Mouse (Mus musculus) spleen, adult 2 months (tissue): ENCODE results near the gene Gnat2. TPM values are rescaled to one million over a fixed set of nuclear protein-coding genes. Genes with fewer than 3 reads are reported as not detected.

ENCODE experiments used
- DNase-seq, 2 experiments: peaks; one replicate each; pipeline versions ENCODE4 v3.0.0 to v3.0.0-alpha.2; 2012 to 2021; ENCODE audit warnings: low spot score in 2 of 2, low read depth in 1 of 2
- H3K27ac ChIP-seq: fragments of 200-500 bp; 2 replicates; pipeline ENCODE4 v1.5.1; 2012; ENCODE audit warnings: low read length, inconsistent platforms; ENCODE audit not compliant: insufficient read depth
- H3K27me3 ChIP-seq: fragments of 200-500 bp; 2 replicates; pipeline ENCODE4 v1.6.1; 2012; ENCODE audit warnings: mild to moderate bottlenecking, moderate library complexity, low read length, inconsistent platforms; ENCODE audit not compliant: control insufficient read depth, insufficient read depth
- H3K36me3 ChIP-seq: fragments of 200-500 bp; 2 replicates; pipeline ENCODE4 v1.6.1; 2012; ENCODE audit warnings: mild to moderate bottlenecking, low read length, inconsistent platforms; ENCODE audit not compliant: control insufficient read depth, insufficient read depth
- H3K4me1 ChIP-seq: fragments of 200-500 bp; 2 replicates; pipeline ENCODE4 v1.6.1; 2011; ENCODE audit warnings: inconsistent platforms; ENCODE audit not compliant: control insufficient read depth, insufficient read depth, insufficient read length
- H3K4me3 ChIP-seq: fragments of 200-500 bp; 2 replicates; pipeline ENCODE4 v1.5.1; 2011; ENCODE audit warnings: mild to moderate bottlenecking, inconsistent platforms; ENCODE audit not compliant: insufficient read depth, insufficient read length; ENCODE audit errors: extremely low read depth
- CTCF ChIP-seq: fragments of 200-500 bp; IDR thresholded peaks from 2 replicates; pipeline ENCODE4 v1.5.1; 2011; ENCODE audit warnings: mild to moderate bottlenecking, inconsistent platforms; ENCODE audit not compliant: insufficient read depth, insufficient read length, insufficient replicate concordance; ENCODE audit errors: extremely low read depth
- POLR2A ChIP-seq: fragments of 200-500 bp; IDR thresholded peaks from 2 replicates; pipeline ENCODE4 v1.6.1; 2011; ENCODE audit warnings: low read depth, low read length, inconsistent platforms
- WGBS: fragments of 180-500 bp; shearing (Covaris S2); methylation state at CpG from one replicate; pipeline ENCODE4 v1.1.7; 2018; 5-methylcytosine and 5-hydroxymethylcytosine counted together
- polyA plus RNA-seq: library from polyadenylated mRNA; depleted of rRNA; stranded (reverse); fragments of >200 nt; gene quantifications from 2 replicates; pipeline ENCODE4 v1.2.3, GENCODE M21; 2012

The Gnat2 gene
- polyA plus RNA-seq, 1 experiment = 0.18 TPM

GRCm38 (mm10) chr3:108113591-108114289 is 21.2 kb downstream of the Gnat2 start:
- H3K4me3 ChIP-seq = no peak overlapping the region
- H3K36me3 ChIP-seq = peaks cover 27% of the 10 kb centered on the region
- H3K27me3 ChIP-seq = no peaks in the 10 kb centered on the region
- no peak overlapping the region for H3K27ac ChIP-seq
- H3K4me1 ChIP-seq = no peaks in the 10 kb centered on the region
- TF ChIP-seq CTCF (no peak), POLR2A (no peak)
- no peak for DNase-seq
- 87% methylated on average over 7 of the region's 7 CpGs for WGBS

GRCm38 (mm10) chr3:108117465-108117864 is 24.9 kb downstream of the Gnat2 start:
- H3K27me3 ChIP-seq = no peaks in the 10 kb centered on the region
- no peaks in the 10 kb centered on the region for H3K4me1 ChIP-seq
- DNase-seq = no peak
- no peak for TF ChIP-seq CTCF
- TF ChIP-seq POLR2A = no peak
- WGBS = 93% methylated on average over 6 of the region's 6 CpGs
- no peak overlapping the region for H3K27ac ChIP-seq
- H3K4me3 ChIP-seq = no peak overlapping the region
- peaks cover 16% of the 10 kb centered on the region for H3K36me3 ChIP-seq

- peaks cover 12% of the 10 kb centered on the region for H3K36me3 ChIP-seq
- 91% methylated on average over 3 of the region's 3 CpGs for WGBS
Measured at GRCm38 (mm10) chr3:108121101-108121500, 28.5 kb downstream of the Gnat2 start.

GRCm38 (mm10) chr3:108123242-108123641 is 30.7 kb downstream of the Gnat2 start:
- no peak overlapping the region for H3K4me3 ChIP-seq
- H3K27me3 ChIP-seq = no peaks in the 10 kb centered on the region
- no peak overlapping the region for H3K27ac ChIP-seq
- no peaks in the 10 kb centered on the region for H3K4me1 ChIP-seq
- no peak for DNase-seq
- 79% methylated on average over 5 of the region's 5 CpGs for WGBS
- peaks cover 8% of the 10 kb centered on the region; the same call in 1 of the 2 replicates for H3K36me3 ChIP-seq
- no peak for TF ChIP-seq POLR2A
- TF ChIP-seq CTCF = no peak

More at GRCm38 (mm10) chr3:108121101-108121500, 28.5 kb downstream of the Gnat2 start:
- Histone ChIP-seq H3K27ac (no peak overlapping the region), H3K27me3 (no peaks in the 10 kb centered on the region), H3K4me3 (no peak overlapping the region), H3K4me1 (no peaks in the 10 kb centered on the region)
- no peak for TF ChIP-seq CTCF
- no peak for TF ChIP-seq POLR2A
- no peak for DNase-seq

- no peaks in the 10 kb centered on the region for H3K4me1 ChIP-seq
- no peak overlapping the region for H3K4me3 ChIP-seq
- TF ChIP-seq POLR2A = no peak
- no peak for TF ChIP-seq CTCF
- peaks cover 8% of the 10 kb centered on the region; the same call in 1 of the 2 replicates for H3K36me3 ChIP-seq
- no peaks in the 10 kb centered on the region for H3K27me3 ChIP-seq
- no peak overlapping the region for H3K27ac ChIP-seq
- 69% methylated on average over 1 of the region's 1 CpGs for WGBS
- DNase-seq = no peak
Measured at GRCm38 (mm10) chr3:108124131-108124530, 31.5 kb downstream of the Gnat2 start.

GRCm38 (mm10) chr3:108126327-108126726 is 33.7 kb downstream of the Gnat2 start:
- 92% methylated on average over 3 of the region's 3 CpGs for WGBS
- Histone ChIP-seq H3K27ac (no peak overlapping the region), H3K4me3 (no peak overlapping the region), H3K36me3 (peaks cover 6% of the 10 kb centered on the region; the same call in 1 of the 2 replicates), H3K4me1 (no peaks in the 10 kb centered on the region), H3K27me3 (no peaks in the 10 kb centered on the region)
- no peak for TF ChIP-seq POLR2A
- no peak for TF ChIP-seq CTCF
- no peak for DNase-seq

GRCm38 (mm10) chr3:108128520-108128919 is 35.9 kb downstream of the Gnat2 start:
- TF ChIP-seq CTCF (no peak), POLR2A (no peak)
- Histone ChIP-seq H3K4me1 (peaks cover 5% of the 10 kb centered on the region; the same call in 1 of the 2 replicates), H3K36me3 (no peaks in the 10 kb centered on the region), H3K4me3 (no peak overlapping the region), H3K27ac (no peak overlapping the region), H3K27me3 (no peaks in the 10 kb centered on the region)
- 86% methylated on average over 5 of the region's 5 CpGs for WGBS
- DNase-seq = no peak
